In genomic region chr16:14939994-14940715, GRCm38 (mm10) we compare ENCODE assay signal across 10 mouse cellular contexts. TPM values are rescaled to one million over a fixed set of nuclear protein-coding genes. Genes with fewer than 3 reads are reported as not detected.
DNase-seq lines count a peak whose midpoint lies in the region; ATAC-seq lines count a peak whose summit lies in the region.
"Had no signal": no experiment of that assay in that cellular context is flagged by ENCODE, and none has a peak within 500 bp of the region (broad histone marks: within the 10 kb centered on the region; RNA-seq: fewer than 3 reads in every experiment).

No protein-coding gene starts in this region.

- peaks cover 15% of the 10 kb centered on the region for H3K4me1 ChIP-seq in heart, embryonic 12.5 days (replicated peaks)
- H3K4me1 ChIP-seq in liver, embryonic 13.5 days (replicated peaks), result no peaks in the 10 kb centered on the region; the same call in 1 of the 2 replicates
- H3K4me1 ChIP-seq in stomach, embryonic 15.5 days, result peaks cover 10% of the 10 kb centered on the region; the same call in 1 of the 2 replicates
- no peaks in the 10 kb centered on the region for H3K4me1 ChIP-seq in hindbrain, embryonic 11.5 days (replicated peaks; ENCODE audit: control insufficient read depth, insufficient read depth, low read length)

- no peaks in the 10 kb centered on the region for H3K9me3 ChIP-seq in heart, embryonic 12.5 days (replicated peaks)
- H3K9me3 ChIP-seq in liver, embryonic 13.5 days (replicated peaks), result no peaks in the 10 kb centered on the region
- H3K9me3 ChIP-seq in stomach, embryonic 15.5 days, result no peaks in the 10 kb centered on the region
- H3K9me3 ChIP-seq in hindbrain, embryonic 11.5 days (ENCODE audit: control insufficient read depth, low read length), result no peaks in the 10 kb centered on the region

- H3K27me3 ChIP-seq in heart, embryonic 12.5 days (replicated peaks), result peaks cover 8% of the 10 kb centered on the region
- H3K27me3 ChIP-seq in liver, embryonic 13.5 days, result no peaks in the 10 kb centered on the region
- no peaks in the 10 kb centered on the region for H3K27me3 ChIP-seq in stomach, embryonic 15.5 days (replicated peaks)
- H3K27me3 ChIP-seq in hindbrain, embryonic 11.5 days (ENCODE audit: control insufficient read depth, insufficient read depth, low read length), result no peaks in the 10 kb centered on the region

- DNase-seq in kidney, adult 9 months, result peak; percentile 12
- no peak for DNase-seq in kidney, adult 11 months
- no peak for DNase-seq in liver, embryonic 13.5 days
- DNase-seq in layer of hippocampus, postnatal 14 days (ENCODE audit: low spot score in 2 of 2), result no peak
- DNase-seq in hindbrain, embryonic 11.5 days (ENCODE audit: low spot score), result no peak
- DNase-seq: embryo, embryonic 11 days; gastrocnemius, adult 2 months had no signal

- no peak overlapping the region for H3K4me3 ChIP-seq in heart, embryonic 12.5 days
- H3K4me3 ChIP-seq in liver, embryonic 13.5 days (replicated peaks), result no peak overlapping the region
- H3K4me3 ChIP-seq in stomach, embryonic 15.5 days (replicated peaks), result no peak overlapping the region
- H3K4me3 ChIP-seq in hindbrain, embryonic 11.5 days (ENCODE audit: low read depth, low read length), result no peak overlapping the region
- H3K4me3 ChIP-seq: gastrocnemius, adult 2 months had no signal

- WGBS in heart, embryonic 12.5 days, result 27% methylated on average over 1 of the region's 1 CpGs
- WGBS in liver, embryonic 13.5 days (ENCODE audit: insufficient replicate concordance), result 49% methylated on average over 1 of the region's 1 CpGs
- 4% methylated on average over 1 of the region's 1 CpGs for WGBS in stomach, embryonic 15.5 days
- 90% methylated on average over 1 of the region's 1 CpGs for WGBS in hindbrain, embryonic 11.5 days

- peak overlapping the region; percentile 41 for H3K27ac ChIP-seq in heart, embryonic 12.5 days (ENCODE audit: poor library complexity, severe bottlenecking)
- H3K27ac ChIP-seq in liver, embryonic 13.5 days, result no peak overlapping the region
- H3K27ac ChIP-seq in stomach, embryonic 15.5 days, result peak overlapping the region; percentile 80
- H3K27ac ChIP-seq in hindbrain, embryonic 11.5 days (ENCODE audit: low read depth, low read length), result no peak overlapping the region

- ATAC-seq in heart, embryonic 12.5 days (ENCODE audit: insufficient number of reproducible peaks, low FRiP score), result no peak
- ATAC-seq in liver, embryonic 13.5 days (ENCODE audit: low read depth), result peak; percentile 21; the same call in 1 of the 2 replicates
- ATAC-seq in stomach, embryonic 15.5 days (ENCODE audit: insufficient read depth, low FRiP score, low read depth), result peak; percentile 19; the same call in 1 of the 2 replicates
- no peak for ATAC-seq in hindbrain, embryonic 11.5 days (ENCODE audit: low FRiP score)
- no peak for ATAC-seq in inflammation-experienced regulatory T-cells, adult 6 months

- H3K4me2 ChIP-seq in heart, embryonic 12.5 days, result no peak overlapping the region
- H3K4me2 ChIP-seq in liver, embryonic 13.5 days, result no peak overlapping the region
- H3K4me2 ChIP-seq in stomach, embryonic 15.5 days, result no peak overlapping the region
- H3K4me2 ChIP-seq in hindbrain, embryonic 11.5 days (replicated peaks; ENCODE audit: low read depth, low read length), result no peak overlapping the region

- H3K36me3 ChIP-seq in heart, embryonic 12.5 days, result no peaks in the 10 kb centered on the region
- H3K36me3 ChIP-seq in liver, embryonic 13.5 days, result no peaks in the 10 kb centered on the region
- no peaks in the 10 kb centered on the region for H3K36me3 ChIP-seq in stomach, embryonic 15.5 days
- H3K36me3 ChIP-seq in hindbrain, embryonic 11.5 days (ENCODE audit: control insufficient read depth, insufficient read depth, low read length), result no peaks in the 10 kb centered on the region

- H3K9ac ChIP-seq in heart, embryonic 12.5 days, result no peak overlapping the region
- H3K9ac ChIP-seq in liver, embryonic 13.5 days, result no peak overlapping the region
- no peak overlapping the region for H3K9ac ChIP-seq in stomach, embryonic 15.5 days
- no peak overlapping the region for H3K9ac ChIP-seq in hindbrain, embryonic 11.5 days (ENCODE audit: low read depth, low read length)

RNA-seq across cellular contexts. Expression of gene Efcab1, which starts 33.7 kb away (rescaled TPM):
- 2.5 and 2.6 TPM in 2 replicates for polyA plus RNA-seq in heart, embryonic 12.5 days (2016; fragmentation: Nextera tagmentation; extraction: Ambion mirVana)
- 0.16 and 0.20 TPM in 2 replicates for polyA plus RNA-seq in liver, embryonic 13.5 days (2015; fragmentation: Nextera tagmentation; extraction: Ambion mirVana)
- 13.4 and 14.6 TPM in 2 replicates for polyA plus RNA-seq in stomach, embryonic 15.5 days (2015; fragmentation: Nextera tagmentation; extraction: Ambion mirVana)
- total RNA-seq in layer of hippocampus, postnatal 14 days (2021), result 1 to 10 TPM; 5.3 to 7.0 TPM
- 12.8 and 13.5 TPM in 2 replicates for polyA plus RNA-seq in hindbrain, embryonic 11.5 days (2014; fragmentation: Nextera tagmentation; extraction: Ambion mirVana)
- not detected for polyA plus RNA-seq in inflammation-experienced regulatory T-cells, adult 6 months (2017; shearing (Covaris generic))
- total RNA-seq: gastrocnemius, adult 2 months had no signal

Comparison
In these comparisons a context has a peak if more than half of its experiments do, and no peak if none do; other contexts are left out.
1. ATAC-seq: peak in liver, embryonic 13.5 days (single experiment) and stomach, embryonic 15.5 days (single experiment); none in heart, embryonic 12.5 days (single experiment), hindbrain, embryonic 11.5 days (single experiment) and inflammation-experienced regulatory T-cells, adult 6 months (single experiment).
2. H3K27ac ChIP-seq: peak in heart, embryonic 12.5 days (single experiment) and stomach, embryonic 15.5 days (single experiment); none in liver, embryonic 13.5 days (single experiment) and hindbrain, embryonic 11.5 days (single experiment).